8 mouse cellular contexts compared by ENCODE assay signal in the genomic region with DNA sequence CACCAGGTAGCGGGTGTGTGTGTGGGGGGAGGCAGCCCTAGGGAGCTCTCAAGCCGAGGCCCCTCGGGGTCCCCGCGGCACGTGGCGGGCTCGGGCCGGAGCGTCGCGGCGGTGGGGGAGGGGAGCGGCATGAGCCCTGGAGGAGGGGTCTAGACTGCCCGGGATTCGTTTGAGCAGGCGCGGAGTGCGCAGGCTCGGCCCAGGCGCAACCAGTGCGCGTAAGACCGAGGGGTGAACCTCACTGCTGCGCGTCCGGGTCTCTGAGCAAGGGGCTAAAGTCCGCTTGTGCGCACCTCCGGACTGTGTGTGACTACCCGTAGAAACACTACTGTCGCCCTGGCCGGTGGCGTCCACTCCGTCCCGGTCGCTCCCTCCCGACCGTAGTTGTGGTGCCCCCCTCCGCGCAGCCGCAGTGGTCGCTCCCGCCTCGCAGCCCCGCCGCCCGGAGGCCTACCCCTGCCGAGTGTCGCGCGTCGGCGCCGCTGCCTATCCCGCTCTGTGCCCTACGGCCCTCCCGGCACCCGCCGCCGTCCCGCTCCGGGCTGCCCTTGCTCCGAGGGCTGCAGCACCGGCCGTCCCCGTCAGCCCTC. TPM values are rescaled to one million over a fixed set of nuclear protein-coding genes. Genes with fewer than 3 reads are reported as not detected.
A peak's percentile ranks its signal among the peaks of the same experiment; 100 is the strongest.
DNase-seq lines count a peak whose midpoint lies in the region; ATAC-seq lines count a peak whose summit lies in the region.

Gene Hdac2, plus strand, starts transcription at position 459 of the 590 bp plus-strand sequence.

- peak within 1 kb of the TSS; percentile 99 for H3K9ac ChIP-seq in heart, embryonic 13.5 days
- H3K9ac ChIP-seq in liver, embryonic 12.5 days: peak within 1 kb of the TSS; percentile 96
- H3K9ac ChIP-seq in stomach, embryonic 15.5 days: peak within 1 kb of the TSS; percentile 99

- H3K9me3 ChIP-seq in heart, embryonic 13.5 days: no peaks in the 10 kb centered on the region
- no peaks in the 10 kb centered on the region for H3K9me3 ChIP-seq in liver, embryonic 12.5 days (replicated peaks)
- no peaks in the 10 kb centered on the region for H3K9me3 ChIP-seq in stomach, embryonic 15.5 days

- DNase-seq in CD4-positive helper T cell, adult 2 months (ENCODE audit: low read depth, low spot score): peak; percentile 91
- peak; percentile 83 for DNase-seq in brain, embryonic 18.5 days (ENCODE audit: low read depth, low spot score)
- DNase-seq in kidney, postnatal 10 days: peak; percentile 93
- DNase-seq in natural killer cell, adult 2 months (ENCODE audit: low spot score in 2 of 2): peak; percentile 69 to 83

- peak within 1 kb of the TSS; percentile 99 for H3K27ac ChIP-seq in heart, embryonic 13.5 days (replicated peaks)
- H3K27ac ChIP-seq in liver, embryonic 12.5 days: peak within 1 kb of the TSS; percentile 92
- H3K27ac ChIP-seq in stomach, embryonic 15.5 days: peak within 1 kb of the TSS; percentile 98

- 0 out of 2 replicates have a peak, but pooled peaks cover 5% of the 10 kb centered on the region for H3K36me3 ChIP-seq in heart, embryonic 13.5 days
- H3K36me3 ChIP-seq in liver, embryonic 12.5 days: no peaks in the 10 kb centered on the region
- no peaks in the 10 kb centered on the region for H3K36me3 ChIP-seq in stomach, embryonic 15.5 days

- WGBS in heart, embryonic 13.5 days: 0% methylated on average over 46 of the region's 67 CpGs
- 3% methylated on average over 59 of the region's 67 CpGs for WGBS in liver, embryonic 12.5 days (ENCODE audit: insufficient replicate concordance)
- under 1% methylated on average over 66 of the region's 67 CpGs for WGBS in stomach, embryonic 15.5 days

- peak; percentile 90 for ATAC-seq in erythroid progenitor cell, adult 5-6 weeks (replicated peaks; ENCODE audit: low FRiP score, poor library complexity, severe bottlenecking)
- ATAC-seq in heart, embryonic 13.5 days (ENCODE audit: extremely low read depth, insufficient number of reproducible peaks, low FRiP score, low TSS enrichment): peak; percentile 95
- ATAC-seq in liver, embryonic 12.5 days: peak; percentile 93
- ATAC-seq in stomach, embryonic 15.5 days (ENCODE audit: insufficient read depth, low FRiP score, low read depth): peak; percentile 97

- peaks cover 29% of the 10 kb centered on the region for H3K4me1 ChIP-seq in heart, embryonic 13.5 days
- peaks cover 26% of the 10 kb centered on the region for H3K4me1 ChIP-seq in liver, embryonic 12.5 days
- peaks cover 11% of the 10 kb centered on the region; the same call in 1 of the 2 replicates for H3K4me1 ChIP-seq in stomach, embryonic 15.5 days

- H3K4me3 ChIP-seq in heart, embryonic 13.5 days: peak within 1 kb of the TSS; percentile 98
- H3K4me3 ChIP-seq in liver, embryonic 12.5 days: peak within 1 kb of the TSS; percentile 93
- peak within 1 kb of the TSS; percentile 99 for H3K4me3 ChIP-seq in stomach, embryonic 15.5 days (replicated peaks)

- H3K27me3 ChIP-seq in heart, embryonic 13.5 days (replicated peaks): no peaks in the 10 kb centered on the region
- H3K27me3 ChIP-seq in liver, embryonic 12.5 days (replicated peaks): no peaks in the 10 kb centered on the region
- no peaks in the 10 kb centered on the region for H3K27me3 ChIP-seq in stomach, embryonic 15.5 days (replicated peaks)

- peak within 1 kb of the TSS; percentile 74 for H3K4me2 ChIP-seq in heart, embryonic 13.5 days
- H3K4me2 ChIP-seq in liver, embryonic 12.5 days: peak within 1 kb of the TSS; percentile 84
- peak within 1 kb of the TSS; percentile 86 for H3K4me2 ChIP-seq in stomach, embryonic 15.5 days

RNA-seq across cellular contexts. Expression of gene Hdac2, which starts in this region (rescaled TPM):
- 56.2 and 72.5 TPM in 2 replicates for total RNA-seq in erythroid progenitor cell, adult 5-6 weeks (2015; ENCODE audit: low replicate concordance)
- 39.9 and 43.3 TPM in 2 replicates for total RNA-seq in erythroid progenitor cell, adult 5-6 weeks (2017; ENCODE audit: low replicate concordance)
- polyA plus RNA-seq in heart, embryonic 13.5 days (2015; fragmentation: Nextera tagmentation; extraction: Ambion mirVana): 146 and 159 TPM in 2 replicates
- 103 and 110 TPM in 2 replicates for polyA plus RNA-seq in liver, embryonic 12.5 days (2016; fragmentation: Nextera tagmentation; extraction: Ambion mirVana)
- 191 and 194 TPM in 2 replicates for polyA plus RNA-seq in stomach, embryonic 15.5 days (2015; fragmentation: Nextera tagmentation; extraction: Ambion mirVana)

Comparison
In these comparisons a context has a peak if more than half of its experiments do, and no peak if none do; other contexts are left out.
1. Peak in every context shown above with its lines: DNase-seq, ATAC-seq, H3K4me3 ChIP-seq and H3K27ac ChIP-seq.